Mouse (Mus musculus) limb, embryonic 14.5 days (tissue): ENCODE data around the gene Ddx39. TPM values are rescaled to one million over a fixed set of nuclear protein-coding genes. Genes with fewer than 3 reads are reported as not detected.
A peak's percentile ranks its signal among the peaks of the same experiment; 100 is the strongest.

Experiments used
- ATAC-seq: fragments of 200-750 bp; cut with Nextera tagmentation; 2 replicates; pipeline ENCODE4 v1.8.0; 2017; ENCODE audit warnings: low read depth, moderate number of reproducible peaks, moderate TSS enrichment; ENCODE audit not compliant: low FRiP score
- DNase-seq: peaks from one replicate; pipeline ENCODE4 v3.0.0-alpha.2; 2015; ENCODE audit warnings: low spot score
- H3K27ac ChIP-seq: fragments of 300-500 bp; sonication (generic); replicated peaks from 2 replicates; pipeline ENCODE4 v1.5.1; 2014; ENCODE audit warnings: low read depth, mild to moderate bottlenecking, low read length, moderate library complexity, mixed read lengths
- H3K27me3 ChIP-seq: fragments of 300-500 bp; sonication (generic); 2 replicates; pipeline ENCODE4 v1.6.1; 2014; ENCODE audit warnings: low read length, mixed read lengths; ENCODE audit not compliant: control insufficient read depth, insufficient read depth
- H3K36me3 ChIP-seq: fragments of 300-500 bp; sonication (generic); 2 replicates; pipeline ENCODE4 v1.6.1; 2014; ENCODE audit warnings: mild to moderate bottlenecking, low read length, moderate library complexity, mixed read lengths; ENCODE audit not compliant: control insufficient read depth, insufficient read depth
- H3K4me1 ChIP-seq: fragments of 300-500 bp; sonication (generic); 2 replicates; pipeline ENCODE4 v1.6.1; 2014; ENCODE audit warnings: antibody characterized with exemption, low read length, mixed read lengths; ENCODE audit not compliant: control insufficient read depth, insufficient read depth
- H3K4me2 ChIP-seq: fragments of 300-500 bp; sonication (generic); replicated peaks from 2 replicates; pipeline ENCODE4 v1.6.1; 2014; ENCODE audit warnings: low read depth, mild to moderate bottlenecking, low read length, moderate library complexity; ENCODE audit not compliant: severe bottlenecking
- H3K4me3 ChIP-seq: fragments of 300-500 bp; sonication (generic); replicated peaks from 2 replicates; pipeline ENCODE4 v1.5.1; 2014; ENCODE audit warnings: low read length
- H3K9ac ChIP-seq: fragments of 300-500 bp; sonication (generic); 2 replicates; pipeline ENCODE4 v1.6.1; 2014; ENCODE audit warnings: mild to moderate bottlenecking, low read depth, low read length, moderate library complexity; ENCODE audit not compliant: severe bottlenecking
- H3K9me3 ChIP-seq: fragments of 300-500 bp; sonication (generic); 2 replicates; pipeline ENCODE4 v1.6.1; 2016; ENCODE audit warnings: low read length; ENCODE audit not compliant: control insufficient read depth
- POLR2A ChIP-seq: fragments of 200-500 bp; IDR thresholded peaks from 2 replicates; pipeline ENCODE4 v1.8.0; 2012; ENCODE audit warnings: inconsistent platforms, mild to moderate bottlenecking, moderate library complexity, borderline replicate concordance; ENCODE audit not compliant: insufficient read depth, insufficient read length; ENCODE audit errors: extremely low read depth
- WGBS: fragments of 180-500 bp; shearing (Covaris S2); extraction: QIAGEN DNeasy Blood & Tissue Kit; methylation state at CpG from one replicate; pipeline ENCODE4 v1.1.7; 2014; 5-methylcytosine and 5-hydroxymethylcytosine counted together
- polyA plus RNA-seq, 2 experiments: library from polyadenylated mRNA; depleted of rRNA in 1 of 2; stranded (reverse) in 1 of 2; unstranded in 1 of 2; fragments of >200 nt; fragmentation: Nextera tagmentation in 1 of 2; extraction: Ambion mirVana in 1 of 2; gene quantifications; 2 replicates each; pipeline versions ENCODE4 v1.2.1 to v1.2.3; 2012 to 2014

Ddx39 gene
- polyA plus RNA-seq, 2 experiments: 81.1 to 111 TPM

DNA sequence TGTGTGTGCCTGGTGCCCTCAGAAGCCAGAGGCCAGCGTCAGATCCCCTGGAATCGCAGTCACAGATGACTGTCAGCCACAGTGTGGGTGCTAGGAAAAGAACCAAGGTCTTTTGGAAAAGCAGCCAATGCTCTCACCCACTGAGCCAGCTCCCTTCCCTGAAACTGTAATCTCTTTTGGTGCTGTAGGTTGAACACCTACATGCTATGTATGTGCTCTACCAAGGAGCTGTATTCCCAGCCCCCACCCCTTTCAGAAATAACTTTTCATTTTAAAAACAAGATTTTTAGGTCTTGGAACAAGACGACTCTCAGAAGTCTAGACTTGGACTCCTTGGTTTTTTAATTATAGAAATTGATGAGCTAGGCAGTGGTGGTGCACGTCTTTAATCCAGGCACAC lies 11.6 kb upstream of the Ddx39 start:
- DNase-seq (no peak), ATAC-seq (no peak)
- Histone ChIP-seq H3K9me3 (no peaks in the 10 kb centered on the region), H3K27ac (no peak overlapping the region), H3K4me1 (0 out of 2 replicates have a peak, but pooled peaks cover 3% of the 10 kb centered on the region), H3K4me3 (no peak overlapping the region), H3K4me2 (no peak overlapping the region), H3K36me3 (no peaks in the 10 kb centered on the region), H3K27me3 (no peaks in the 10 kb centered on the region), H3K9ac (no peak overlapping the region)
- WGBS: 80% methylated on average over 4 of the region's 4 CpGs
- TF ChIP-seq POLR2A: no peak

DNA sequence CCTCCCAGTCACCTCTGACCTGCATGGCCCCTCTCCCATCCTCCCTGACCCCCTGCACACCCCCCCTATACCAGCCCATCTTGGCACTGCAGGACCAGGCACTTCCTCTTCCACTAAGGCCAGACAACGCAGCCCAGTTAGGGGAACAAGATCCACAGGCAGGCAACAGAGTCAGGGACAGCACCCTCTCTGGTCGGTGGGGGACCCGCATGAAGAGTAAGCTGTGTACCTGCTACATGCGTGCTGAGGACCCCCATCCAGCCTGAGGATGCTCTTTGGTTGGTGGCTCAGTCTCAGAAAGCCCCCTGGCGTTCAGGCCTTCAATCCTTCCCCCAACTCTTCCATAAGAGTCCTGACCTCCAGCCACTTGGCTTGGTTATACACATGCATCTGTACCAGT lies 8.6 kb upstream of the Ddx39 start:
- H3K27me3 ChIP-seq: no peaks in the 10 kb centered on the region
- no peaks in the 10 kb centered on the region for H3K4me1 ChIP-seq
- 60% methylated on average over 5 of the region's 5 CpGs for WGBS
- DNase-seq (no peak), ATAC-seq (no peak)
- H3K27ac ChIP-seq: no peak overlapping the region
- no peak for TF ChIP-seq POLR2A
- H3K9me3 ChIP-seq: no peaks in the 10 kb centered on the region
- H3K36me3 ChIP-seq: no peaks in the 10 kb centered on the region
- no peak overlapping the region for H3K4me2 ChIP-seq
- H3K4me3 ChIP-seq: no peak overlapping the region
- no peak overlapping the region for H3K9ac ChIP-seq

- Histone ChIP-seq H3K9ac (no peak overlapping the region), H3K4me2 (no peak overlapping the region), H3K9me3 (no peaks in the 10 kb centered on the region), H3K27ac (no peak overlapping the region), H3K27me3 (no peaks in the 10 kb centered on the region), H3K4me3 (no peak overlapping the region), H3K4me1 (no peaks in the 10 kb centered on the region), H3K36me3 (no peaks in the 10 kb centered on the region)
- WGBS: 67% methylated on average over 8 of the region's 8 CpGs
- DNase-seq: no peak
- TF ChIP-seq POLR2A: no peak
- ATAC-seq: no peak
These were observed 7.4 kb upstream of the Ddx39 start for GRCm38 (mm10) chr8:83707554-83707953.

DNA sequence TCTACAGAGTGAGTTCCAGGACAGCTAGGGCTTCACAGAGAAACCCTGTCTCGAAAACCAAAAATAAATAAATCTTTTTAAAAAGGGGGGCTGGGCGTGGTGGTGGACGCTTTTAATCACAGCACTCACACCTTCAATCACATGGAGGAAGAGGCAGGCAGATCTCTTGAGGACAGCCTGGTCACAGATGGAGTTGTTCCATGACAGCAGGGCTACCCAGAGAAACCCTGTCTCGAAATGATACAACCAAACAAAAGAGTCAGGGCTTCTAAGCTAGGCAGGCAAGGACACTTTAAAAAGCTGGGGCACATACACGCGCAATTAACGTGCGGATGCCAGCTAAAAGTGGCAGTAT lies 324 bp upstream of the Ddx39 start:
- H3K4me1 ChIP-seq: peaks cover 14% of the 10 kb centered on the region
- H3K4me2 ChIP-seq: peak overlapping the region; percentile 85
- H3K27ac ChIP-seq: 0 out of 2 replicates have a peak overlapping the region, but pooled peaks have one; percentile 20
- peak overlapping the region; percentile 82 for H3K4me3 ChIP-seq
- WGBS: 17% methylated on average over 8 of the region's 8 CpGs
- DNase-seq: no peak
- peak; percentile 4 for ATAC-seq
- H3K9ac ChIP-seq: no peak overlapping the region
- no peaks in the 10 kb centered on the region for H3K27me3 ChIP-seq
- H3K9me3 ChIP-seq: no peaks in the 10 kb centered on the region
- H3K36me3 ChIP-seq: peaks cover 5% of the 10 kb centered on the region
- TF ChIP-seq POLR2A: no peak

DNA sequence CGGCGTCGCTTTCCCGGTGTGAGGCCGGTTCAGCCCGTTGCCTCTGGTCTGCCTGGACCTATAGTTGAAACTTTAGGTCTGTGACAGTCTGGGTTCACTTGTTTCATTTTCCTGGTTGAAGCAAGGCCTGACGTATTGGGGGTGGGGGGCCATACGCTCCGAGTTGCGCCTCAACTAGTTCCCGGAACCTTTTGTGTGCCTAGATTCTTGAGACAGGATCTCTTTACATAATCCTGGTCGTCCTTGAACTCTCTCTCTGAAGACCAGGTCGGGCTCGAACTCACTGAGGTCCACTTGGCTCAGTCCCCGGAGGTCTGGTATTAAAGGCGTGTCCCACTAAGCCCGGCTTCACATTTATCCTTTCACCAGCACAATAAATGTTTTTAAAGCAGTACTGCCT lies 794 bp downstream of the Ddx39 start:
- no peak for TF ChIP-seq POLR2A
- ATAC-seq: 0 out of 2 replicates have a peak, but pooled peaks have one; percentile 0

GRCm38 (mm10) chr8:83716563-83716962 lies 1.6 kb downstream of the Ddx39 start:
- ATAC-seq (no peak), DNase-seq (no peak)
- Histone ChIP-seq H3K27me3 (no peaks in the 10 kb centered on the region), H3K9me3 (no peaks in the 10 kb centered on the region), H3K27ac (no peak overlapping the region), H3K4me3 (peak overlapping the region; percentile 82), H3K9ac (0 out of 2 replicates have a peak overlapping the region, but pooled peaks have one; percentile 26), H3K4me2 (peak overlapping the region; percentile 85), H3K4me1 (peaks cover 14% of the 10 kb centered on the region), H3K36me3 (peaks cover 24% of the 10 kb centered on the region)
- TF ChIP-seq POLR2A: no peak
- 64% methylated on average over 2 of the region's 2 CpGs for WGBS

More for the DNA sequence above, 794 bp downstream of the Ddx39 start:
- no peaks in the 10 kb centered on the region for H3K27me3 ChIP-seq
- DNase-seq: no peak
- H3K27ac ChIP-seq: peak overlapping the region; percentile 84; the same call in 1 of the 2 replicates
- no peaks in the 10 kb centered on the region for H3K9me3 ChIP-seq
- peaks cover 16% of the 10 kb centered on the region for H3K36me3 ChIP-seq
- WGBS: 1% methylated on average over 17 of the region's 17 CpGs
- peak overlapping the region; percentile 75 for H3K9ac ChIP-seq
- H3K4me1 ChIP-seq: peaks cover 14% of the 10 kb centered on the region
- peak overlapping the region; percentile 82 for H3K4me3 ChIP-seq
- peak overlapping the region; percentile 85 for H3K4me2 ChIP-seq
